Mouse (Mus musculus) stomach, postnatal 0 days (tissue): ENCODE data around the gene T2.

Experiments used
- CTCF ChIP-seq: IDR thresholded peaks from 2 replicates; pipeline ENCODE4 v1.5.1; 2016; ENCODE audit warnings: antibody characterized with exemption, low read depth, mild to moderate bottlenecking, moderate library complexity
- EP300 ChIP-seq: optimal IDR thresholded peaks from 2 replicates; pipeline ENCODE3; 2016; ENCODE audit warnings: antibody characterized with exemption

DNA sequence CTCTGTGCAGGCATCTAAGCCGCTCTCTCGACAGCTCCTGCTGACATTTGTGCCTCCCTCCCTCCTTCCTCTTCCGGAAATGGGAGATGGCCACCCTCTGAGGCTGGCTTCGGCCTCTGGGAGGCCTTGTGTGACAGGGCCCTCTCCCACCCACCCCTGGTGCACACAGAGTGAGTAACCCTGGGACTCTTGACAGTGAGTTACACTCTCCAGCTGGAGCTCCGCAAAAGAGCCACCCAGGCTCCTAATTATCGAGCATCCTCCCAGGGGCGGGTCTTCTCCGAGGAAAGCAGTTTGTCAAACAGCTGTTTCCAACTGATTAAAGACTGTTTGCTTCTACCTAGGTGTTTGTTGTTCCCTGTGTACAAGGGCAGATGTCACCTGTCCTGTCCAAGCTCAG lies 59.7 kb downstream of the T2 start:
- no peak for TF ChIP-seq CTCF
- TF ChIP-seq EP300, result no peak
